Mouse (Mus musculus): ENCODE results near the gene Spic.

- TF ChIP-seq GATA1 (IDR thresholded peaks at IDR 0.05; ENCODE audit: borderline replicate concordance, low read length) = no peak
- no peak for TF ChIP-seq FLI1 (IDR thresholded peaks at IDR 0.05; ENCODE audit: low read length)
These were observed 34.8 kb upstream of the Spic start for GRCm38 (mm10) chr10:88719618-88720017.
